Mouse (Mus musculus) brain, adult 2 months (tissue): ENCODE measurements around the gene Olfr124.

Experiments used
- DNase-seq: peaks from one replicate; pipeline ENCODE4 v3.0.0; 2011; ENCODE audit warnings: low read depth, low spot score

Olfr124 gene

GRCm38 (mm10) chr17:37799588-37799987 is at the start of gene Olfr124:
Gene Olfr124, plus strand, starts transcription at chr17:37799888.
- no peak for DNase-seq

GRCm38 (mm10) chr17:37768307-37768706 is 31.4 kb upstream of the Olfr124 start, which contains the start of gene Olfr122:
Gene Olfr122, plus strand, starts transcription at chr17:37768607.
- no peak for DNase-seq

- no peak for DNase-seq
Measured at GRCm38 (mm10) chr17:37793229-37793628, 6.5 kb upstream of the Olfr124 start, which contains the start of gene Olfr123. Gene Olfr123, plus strand, starts transcription at chr17:37793529.

- DNase-seq: no peak
Measured at GRCm38 (mm10) chr17:37832649-37833048, 33.0 kb downstream of the Olfr124 start, which contains the start of gene Olfr125. Gene Olfr125, plus strand, starts transcription at chr17:37832949.

- DNase-seq: no peak
Measured at GRCm38 (mm10) chr17:37847183-37847582, 47.5 kb downstream of the Olfr124 start, which contains the start of gene Olfr126. Gene Olfr126, plus strand, starts transcription at chr17:37847483.
